Mouse (Mus musculus) heart, embryonic 14.5 days (tissue): ENCODE results near the gene Ada. TPM values are rescaled to one million over a fixed set of nuclear protein-coding genes. Genes with fewer than 3 reads are reported as not detected.
A peak's percentile ranks its signal among the peaks of the same experiment; 100 is the strongest.

ENCODE experiments used
- ATAC-seq: fragments of 200-750 bp; cut with Nextera tagmentation; 2 replicates; pipeline ENCODE4 v1.8.0; 2017; ENCODE audit warnings: low read depth, moderate TSS enrichment; ENCODE audit not compliant: insufficient number of reproducible peaks, insufficient read depth, low FRiP score
- H3K27ac ChIP-seq, 2 experiments: fragments of 200-500 bp in 1 of 2; fragments of 300-500 bp in 1 of 2; sonication (generic) in 1 of 2; replicated peaks in 1 of 2; 2 replicates each; pipeline ENCODE4 v1.5.1; 2012 to 2014; ENCODE audit warnings: low read depth in 2 of 2, low read length in 2 of 2, control low read depth in 1 of 2, mild to moderate bottlenecking in 1 of 2, mixed read lengths in 1 of 2; ENCODE audit not compliant: control insufficient read depth in 1 of 2, insufficient read depth in 1 of 2
- H3K27me3 ChIP-seq: fragments of 300-500 bp; sonication (generic); 2 replicates; pipeline ENCODE4 v1.6.1; 2014; ENCODE audit warnings: mild to moderate bottlenecking, low read length, control low read depth; ENCODE audit not compliant: control insufficient read depth, insufficient read depth
- H3K36me3 ChIP-seq: fragments of 300-500 bp; sonication (generic); 2 replicates; pipeline ENCODE4 v1.6.1; 2014; ENCODE audit warnings: mild to moderate bottlenecking, control low read depth, low read length, mixed read lengths; ENCODE audit not compliant: control insufficient read depth, insufficient read depth
- H3K4me1 ChIP-seq, 2 experiments: fragments of 200-500 bp in 1 of 2; fragments of 300-500 bp in 1 of 2; sonication (generic) in 1 of 2; 2 replicates each; pipeline ENCODE4 v1.6.1; 2012 to 2014; ENCODE audit warnings: low read length in 2 of 2, control low read depth in 1 of 2, mixed read lengths in 1 of 2; ENCODE audit not compliant: control insufficient read depth in 2 of 2, insufficient read depth in 2 of 2
- H3K4me2 ChIP-seq: fragments of 300-500 bp; sonication (generic); 2 replicates; pipeline ENCODE4 v1.6.1; 2014; ENCODE audit warnings: mild to moderate bottlenecking, low read length
- H3K4me3 ChIP-seq, 2 experiments: fragments of 200-500 bp in 1 of 2; fragments of 300-500 bp in 1 of 2; sonication (generic) in 1 of 2; 2 replicates each; pipeline ENCODE4 v1.5.1; 2012 to 2014; ENCODE audit warnings: low read length in 2 of 2, mild to moderate bottlenecking in 2 of 2, control low read depth in 1 of 2, low read depth in 1 of 2, moderate library complexity in 1 of 2; ENCODE audit not compliant: control insufficient read depth in 1 of 2, insufficient read depth in 1 of 2
- H3K9ac ChIP-seq: fragments of 300-500 bp; sonication (generic); 2 replicates; pipeline ENCODE4 v1.6.1; 2014; ENCODE audit warnings: mild to moderate bottlenecking, low read length
- H3K9me3 ChIP-seq: fragments of 300-500 bp; sonication (generic); 2 replicates; pipeline ENCODE4 v1.6.1; 2016; ENCODE audit warnings: low read length, control low read depth; ENCODE audit not compliant: control insufficient read depth
- WGBS: fragments of 180-500 bp; shearing (Covaris S2); extraction: QIAGEN DNeasy Blood & Tissue Kit; methylation state at CpG from one replicate; pipeline ENCODE4 v1.1.7; 2014; 5-methylcytosine and 5-hydroxymethylcytosine counted together
- polyA plus RNA-seq: library from polyadenylated mRNA; unstranded; fragments of >200 nt; fragmentation: Nextera tagmentation; extraction: Ambion mirVana; gene quantifications from 2 replicates; pipeline ENCODE4 v1.2.1, GENCODE M21; 2014

Gene Ada
- polyA plus RNA-seq, 1 experiment from 2014 or later, result 4.0 TPM

DNA sequence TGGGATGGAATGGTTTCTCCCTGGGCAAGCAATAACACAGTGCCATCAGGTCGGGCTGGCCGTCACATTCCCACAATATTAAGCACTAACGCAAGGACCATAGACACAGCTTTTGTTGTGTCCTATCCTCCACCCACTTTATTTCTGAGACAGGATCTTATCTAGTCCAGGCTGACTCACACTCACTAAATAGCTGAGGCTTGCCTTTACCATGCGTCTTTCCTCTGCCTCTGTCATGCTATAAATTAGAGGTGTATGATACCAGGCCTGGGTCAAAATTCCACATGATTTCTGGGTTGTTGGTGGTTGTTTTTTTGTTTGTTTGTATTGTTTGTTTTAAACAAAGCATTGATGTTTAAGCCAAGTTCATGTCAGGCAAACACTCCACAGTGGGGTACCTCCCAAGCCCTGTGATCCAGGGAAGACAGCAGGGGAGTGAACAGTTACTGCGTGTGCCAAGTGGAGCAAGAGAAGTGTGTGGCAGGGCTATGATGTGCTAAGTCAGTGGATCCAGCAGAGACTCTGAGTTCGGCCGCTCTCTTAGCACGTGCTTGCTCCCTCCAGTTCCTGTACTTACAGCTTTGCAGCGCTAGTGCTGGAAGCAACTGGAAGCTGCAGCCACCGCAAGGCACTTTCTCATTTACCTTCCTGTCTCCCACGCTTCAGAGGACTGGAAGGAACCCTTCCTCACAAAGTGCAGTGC, 50.8 kb downstream of the Ada start:
- 62% methylated on average over 11 of the region's 11 CpGs for WGBS
- H3K9me3 ChIP-seq, result no peaks in the 10 kb centered on the region
- H3K4me1 ChIP-seq, result peaks cover 37 to 74% of the 10 kb centered on the region in 2 experiments
- ATAC-seq, result no peak
- no peak overlapping the region for H3K4me2 ChIP-seq
- peaks cover 8% of the 10 kb centered on the region for H3K36me3 ChIP-seq
- no peak overlapping the region for H3K4me3 ChIP-seq
- 0 out of 2 replicates have a peak overlapping the region, but pooled peaks have one; percentile 1 for H3K9ac ChIP-seq
- no peaks in the 10 kb centered on the region for H3K27me3 ChIP-seq
- H3K27ac ChIP-seq, result 0 out of 4 replicates have a peak overlapping the region, but pooled peaks of 1 of the 2 experiments have one; percentile 4

DNA sequence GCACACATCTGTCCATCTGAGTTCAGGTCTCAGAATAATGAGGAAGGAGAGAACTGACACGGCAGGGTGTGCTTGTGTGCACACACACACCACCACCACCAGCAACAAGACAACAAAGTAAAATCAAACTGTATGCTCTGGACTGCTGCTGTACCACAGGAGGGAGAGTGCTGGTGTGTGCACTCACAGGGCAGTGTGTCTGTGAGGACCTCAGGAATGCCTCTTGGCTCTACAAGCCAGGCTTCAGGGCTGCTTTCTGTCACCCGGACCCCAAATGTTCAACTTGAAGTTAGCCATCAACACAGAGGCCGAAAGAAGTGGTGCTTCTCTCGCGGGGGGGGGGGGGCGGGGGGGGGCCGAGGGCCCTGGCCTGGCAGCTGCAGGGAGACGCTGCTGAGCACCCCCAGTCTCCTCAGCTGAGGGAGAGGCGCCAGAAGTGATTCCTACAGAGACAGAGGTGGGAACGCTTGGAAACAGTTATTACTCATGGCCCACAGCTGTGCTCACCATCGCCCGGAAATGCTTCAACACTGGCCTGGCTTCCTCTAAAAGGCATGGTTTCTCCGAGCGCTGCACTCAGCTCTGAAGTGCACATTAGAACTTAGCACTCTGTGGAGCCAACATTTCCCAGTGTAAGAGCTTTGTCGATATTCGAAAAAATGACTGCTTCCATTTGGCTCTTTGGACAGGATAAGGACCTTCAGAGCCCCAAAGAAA, 52.1 kb downstream of the Ada start:
- peak overlapping the region; percentile 69 to 90 for H3K27ac ChIP-seq
- H3K4me3 ChIP-seq, result no peak overlapping the region
- WGBS, result 29% methylated on average over 11 of the region's 16 CpGs
- H3K27me3 ChIP-seq, result no peaks in the 10 kb centered on the region
- H3K9ac ChIP-seq, result peak overlapping the region; percentile 53; the same call in 1 of the 2 replicates
- no peaks in the 10 kb centered on the region for H3K9me3 ChIP-seq
- peak overlapping the region; percentile 25 for H3K4me2 ChIP-seq
- H3K36me3 ChIP-seq, result no peaks in the 10 kb centered on the region
- H3K4me1 ChIP-seq, result peaks cover 48 to 76% of the 10 kb centered on the region in 2 experiments
- peak; percentile 36; the same call in 1 of the 2 replicates for ATAC-seq

DNA sequence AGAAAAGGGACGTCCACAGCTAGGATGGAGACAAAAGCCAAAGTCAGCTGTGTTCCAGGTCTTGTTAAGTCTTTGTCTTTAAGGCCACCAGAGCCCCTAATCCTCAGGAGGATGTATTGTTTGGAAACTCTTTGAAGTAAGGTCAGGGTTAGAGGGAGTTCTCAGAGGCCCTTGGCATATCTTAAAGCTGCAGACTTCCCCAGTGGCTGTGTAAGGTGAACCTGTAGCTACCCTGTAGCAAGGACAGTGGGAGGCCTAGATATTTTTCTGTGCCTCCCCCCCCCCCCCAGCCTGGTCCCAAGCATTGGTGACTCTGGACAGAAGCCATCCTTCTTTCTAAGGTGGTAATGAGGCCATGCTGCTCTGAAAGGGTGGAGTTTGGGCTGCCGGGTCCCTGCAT, 53.3 kb downstream of the Ada start:
- H3K9me3 ChIP-seq, result no peaks in the 10 kb centered on the region
- 29% methylated on average over 2 of the region's 2 CpGs for WGBS
- H3K36me3 ChIP-seq, result no peaks in the 10 kb centered on the region
- H3K4me2 ChIP-seq, result no peak overlapping the region
- no peak overlapping the region for H3K4me3 ChIP-seq
- peaks cover 47 to 77% of the 10 kb centered on the region in 2 experiments for H3K4me1 ChIP-seq
- no peak overlapping the region for H3K9ac ChIP-seq
- peak overlapping the region; percentile 25 to 90 for H3K27ac ChIP-seq
- H3K27me3 ChIP-seq, result no peaks in the 10 kb centered on the region
- no peak for ATAC-seq

GRCm38 (mm10) chr2:163693716-163694314, 56.2 kb downstream of the Ada start:
- H3K9me3 ChIP-seq, result no peaks in the 10 kb centered on the region
- H3K9ac ChIP-seq, result peak overlapping the region; percentile 60
- H3K36me3 ChIP-seq, result no peaks in the 10 kb centered on the region
- peak overlapping the region; percentile 40 for H3K4me2 ChIP-seq
- 26% methylated on average over 9 of the region's 9 CpGs for WGBS
- H3K27me3 ChIP-seq, result no peaks in the 10 kb centered on the region
- peak overlapping the region; percentile 83 to 90 for H3K27ac ChIP-seq
- ATAC-seq, result no peak
- peak overlapping the region; percentile 7 to 15; a peak in 2 of 4 replicates for H3K4me3 ChIP-seq
- peaks cover 57 to 86% of the 10 kb centered on the region in 2 experiments for H3K4me1 ChIP-seq

DNA sequence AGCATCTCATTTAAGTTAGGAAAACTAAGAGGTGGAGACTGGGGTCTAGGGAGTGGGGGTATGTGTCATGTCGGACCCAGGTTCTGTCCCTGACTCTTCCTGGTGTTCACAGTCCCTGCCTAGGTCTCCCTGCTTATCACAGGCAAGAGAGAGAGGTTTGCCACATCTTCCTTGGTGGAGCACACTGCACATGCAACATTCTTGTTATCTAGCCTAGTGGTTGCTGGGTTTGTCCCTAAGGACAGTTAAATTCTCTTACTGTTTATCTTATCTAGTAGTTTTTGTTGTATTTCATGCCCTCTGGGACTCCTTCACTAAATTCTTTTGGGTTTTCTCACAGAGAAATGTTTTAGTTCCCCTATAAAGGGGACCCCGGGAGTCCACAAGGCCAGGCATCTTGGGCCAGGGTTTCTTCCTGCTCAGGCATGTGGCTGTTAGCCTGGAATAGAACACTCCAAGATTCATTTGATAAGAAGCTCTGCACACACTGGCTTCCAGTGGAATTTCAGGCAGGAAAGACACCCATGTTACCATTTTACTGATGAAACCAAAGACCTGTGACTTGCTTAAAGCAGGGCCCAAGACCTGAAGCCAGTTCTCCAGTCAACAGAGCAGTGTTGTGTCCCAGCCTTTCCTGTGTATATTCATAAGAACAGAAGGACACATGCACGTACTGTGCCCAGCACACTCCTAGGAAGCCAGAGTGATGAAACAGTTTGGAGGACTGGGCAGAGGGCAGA, 57.0 kb downstream of the Ada start:
- H3K36me3 ChIP-seq, result no peaks in the 10 kb centered on the region
- H3K4me1 ChIP-seq, result peaks cover 58 to 85% of the 10 kb centered on the region in 2 experiments
- no peak for ATAC-seq
- H3K4me3 ChIP-seq, result no peak overlapping the region
- peak overlapping the region; percentile 83 to 90 for H3K27ac ChIP-seq
- peak overlapping the region; percentile 18; the same call in 1 of the 2 replicates for H3K9ac ChIP-seq
- H3K9me3 ChIP-seq, result no peaks in the 10 kb centered on the region
- WGBS, result 25% methylated on average over 3 of the region's 3 CpGs
- peak overlapping the region; percentile 40 for H3K4me2 ChIP-seq
- H3K27me3 ChIP-seq, result no peaks in the 10 kb centered on the region

- peak overlapping the region; percentile 27 to 56; a peak in 2 of 4 replicates for H3K27ac ChIP-seq
- H3K4me1 ChIP-seq, result peaks cover 58 to 83% of the 10 kb centered on the region in 2 experiments
- 65% methylated on average over 6 of the region's 6 CpGs for WGBS
- no peaks in the 10 kb centered on the region for H3K36me3 ChIP-seq
- H3K4me3 ChIP-seq, result no peak overlapping the region
- no peak for ATAC-seq
- H3K27me3 ChIP-seq, result no peaks in the 10 kb centered on the region
- H3K9me3 ChIP-seq, result no peaks in the 10 kb centered on the region
- no peak overlapping the region for H3K9ac ChIP-seq
- no peak overlapping the region for H3K4me2 ChIP-seq
These were observed 58.0 kb downstream of the Ada start for GRCm38 (mm10) chr2:163691846-163692605.
